Mouse (Mus musculus): ENCODE measurements around the gene Mylk4. TPM values are rescaled to one million over a fixed set of nuclear protein-coding genes. Genes with fewer than 3 reads are reported as not detected.

Mylk4 gene
- 0.05 and 0.08 TPM in 2 replicates for total RNA-seq (2014; rRNA removed)
- polyA plus RNA-seq (2015; fragmentation: Nextera tagmentation; extraction: Ambion mirVana) = 0.05 and 0.21 TPM in 2 replicates

DNA sequence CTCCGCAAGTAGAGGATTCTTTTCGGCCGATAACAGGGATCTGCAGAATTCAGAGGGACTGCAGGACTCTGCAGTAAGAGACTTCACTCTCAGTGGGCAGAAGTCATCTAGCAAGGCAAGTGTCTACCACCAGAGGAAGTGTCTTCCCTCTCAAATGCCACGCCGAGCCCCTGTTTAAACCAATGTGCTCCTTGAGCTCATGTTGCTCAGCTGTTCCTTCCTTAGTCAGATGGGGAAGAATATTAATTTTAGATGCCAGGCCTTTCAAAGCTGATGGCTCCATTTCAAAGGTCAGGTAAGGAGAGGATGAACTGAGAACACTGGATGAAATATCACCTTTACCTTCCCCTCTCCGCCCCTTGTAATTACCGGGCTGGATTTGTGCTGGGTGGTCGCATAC is at the start of gene Mylk4:
Mylk4 (minus strand) TSS at position 139 of the 400 bp plus-strand sequence.
- TF ChIP-seq CTCF (IDR thresholded peaks at IDR 0.05; ENCODE audit: low read depth) = no peak
- no peak within 1 kb of the TSS for H3K27ac ChIP-seq (ENCODE audit: low read depth, low read length)
- no peak within 1 kb of the TSS for H3K9ac ChIP-seq
- no peak for DNase-seq
- H3K27me3 ChIP-seq (ENCODE audit: insufficient read depth, low read length) = no peaks in the 10 kb centered on the region
- 87% methylated on average over 8 of the region's 8 CpGs for WGBS
- H3K36me3 ChIP-seq (ENCODE audit: insufficient read depth) = no peaks in the 10 kb centered on the region
- ATAC-seq = no peak
- H3K9me3 ChIP-seq (ENCODE audit: low read length) = no peaks in the 10 kb centered on the region
- H3K4me2 ChIP-seq (ENCODE audit: low read depth) = no peak within 1 kb of the TSS
- H3K4me1 ChIP-seq (ENCODE audit: insufficient read depth) = no peaks in the 10 kb centered on the region
- H3K4me3 ChIP-seq (ENCODE audit: low read depth, low read length) = no peak within 1 kb of the TSS

DNA sequence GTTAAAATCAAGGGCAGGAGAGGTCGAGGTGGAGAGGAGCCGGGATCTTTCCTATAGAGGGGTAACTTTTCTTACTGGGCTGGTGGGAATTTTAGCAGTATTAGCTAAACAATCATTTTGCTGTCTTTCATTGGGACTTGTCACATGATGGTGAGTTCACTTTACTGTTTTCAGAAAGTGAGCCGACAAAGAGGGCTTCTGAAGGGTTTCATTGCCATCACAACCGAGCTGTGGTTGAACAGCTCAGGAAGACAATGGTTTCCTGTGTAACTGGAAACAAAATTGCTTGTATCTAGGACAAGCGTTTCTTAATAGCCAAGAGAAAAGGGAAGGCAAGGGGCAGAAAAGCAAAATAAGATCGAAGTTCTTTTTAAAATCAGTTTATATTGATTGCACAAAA is 49.5 kb upstream of the Mylk4 start:
- DNase-seq = no peak

DNA sequence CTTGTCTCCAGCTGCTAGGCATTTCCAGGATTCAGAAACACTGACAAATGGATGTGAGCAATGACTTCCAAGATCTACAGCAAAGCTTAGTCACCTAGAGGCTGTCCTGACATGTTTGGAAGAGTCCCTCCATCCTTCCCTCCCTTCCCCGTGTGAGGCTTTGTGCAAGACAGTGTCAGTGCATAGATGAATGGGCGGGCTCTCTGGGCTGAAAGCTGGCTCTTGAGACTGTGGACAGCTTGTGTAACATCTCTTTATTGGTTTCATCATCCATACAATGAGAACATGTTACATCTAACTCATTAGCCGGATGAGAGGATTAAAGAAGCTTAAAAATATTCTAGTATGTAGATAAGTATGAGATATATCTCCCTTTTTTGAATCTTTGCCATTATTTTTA is 49.0 kb upstream of the Mylk4 start:
- H3K4me2 ChIP-seq (ENCODE audit: low read depth) = no peak overlapping the region
- no peaks in the 10 kb centered on the region for H3K36me3 ChIP-seq (ENCODE audit: insufficient read depth)
- WGBS = 68% methylated on average over 3 of the region's 3 CpGs
- no peak overlapping the region for H3K9ac ChIP-seq
- H3K4me3 ChIP-seq (ENCODE audit: low read depth, low read length) = no peak overlapping the region
- no peaks in the 10 kb centered on the region for H3K9me3 ChIP-seq (ENCODE audit: low read length)
- no peaks in the 10 kb centered on the region for H3K4me1 ChIP-seq (ENCODE audit: insufficient read depth)
- no peak overlapping the region for H3K27ac ChIP-seq (ENCODE audit: low read depth, low read length)
- H3K27me3 ChIP-seq (ENCODE audit: insufficient read depth, low read length) = no peaks in the 10 kb centered on the region
- ATAC-seq = no peak
- no peak for DNase-seq
- no peak for TF ChIP-seq CTCF (IDR thresholded peaks at IDR 0.05; ENCODE audit: low read depth)

More for the DNA sequence above, 49.5 kb upstream of the Mylk4 start:
- Histone ChIP-seq H3K9ac (no peak overlapping the region), H3K27me3 (ENCODE audit: insufficient read depth, low read length) (no peaks in the 10 kb centered on the region), H3K9me3 (ENCODE audit: low read length) (no peaks in the 10 kb centered on the region), H3K36me3 (ENCODE audit: insufficient read depth) (no peaks in the 10 kb centered on the region), H3K4me2 (ENCODE audit: low read depth) (no peak overlapping the region), H3K27ac (ENCODE audit: low read depth, low read length) (no peak overlapping the region), H3K4me1 (ENCODE audit: insufficient read depth) (no peaks in the 10 kb centered on the region), H3K4me3 (ENCODE audit: low read depth, low read length) (no peak overlapping the region)
- ATAC-seq = peak; percentile 27; the same call in 1 of the 2 replicates
- no peak for TF ChIP-seq CTCF (IDR thresholded peaks at IDR 0.05; ENCODE audit: low read depth)
- 51% methylated on average over 6 of the region's 6 CpGs for WGBS

- Histone ChIP-seq H3K4me3 (ENCODE audit: low read depth, low read length) (no peak overlapping the region), H3K9me3 (ENCODE audit: low read length) (no peaks in the 10 kb centered on the region), H3K36me3 (ENCODE audit: insufficient read depth) (no peaks in the 10 kb centered on the region), H3K9ac (no peak overlapping the region), H3K4me2 (ENCODE audit: low read depth) (no peak overlapping the region), H3K27ac (ENCODE audit: low read depth, low read length) (no peak overlapping the region), H3K4me1 (ENCODE audit: insufficient read depth) (no peaks in the 10 kb centered on the region), H3K27me3 (ENCODE audit: insufficient read depth, low read length) (no peaks in the 10 kb centered on the region)
- no peak for DNase-seq
- ATAC-seq = no peak
- WGBS = 79% methylated on average over 3 of the region's 3 CpGs
- no peak for TF ChIP-seq CTCF (IDR thresholded peaks at IDR 0.05; ENCODE audit: low read depth)
Measured at GRCm38 (mm10) chr13:32831505-32832273, 47.9 kb upstream of the Mylk4 start.

- H3K27ac ChIP-seq (ENCODE audit: low read depth, low read length) = no peak overlapping the region
- WGBS = 89% methylated on average over 4 of the region's 4 CpGs
- no peak for DNase-seq
Measured at GRCm38 (mm10) chr13:32828886-32829285, 45.1 kb upstream of the Mylk4 start.

GRCm38 (mm10) chr13:32827951-32828350 is 44.2 kb upstream of the Mylk4 start:
- H3K4me1 ChIP-seq (ENCODE audit: insufficient read depth) = no peaks in the 10 kb centered on the region
- no peak overlapping the region for H3K4me2 ChIP-seq (ENCODE audit: low read depth)
- no peaks in the 10 kb centered on the region for H3K9me3 ChIP-seq (ENCODE audit: low read length)
- H3K4me3 ChIP-seq (ENCODE audit: low read depth, low read length) = no peak overlapping the region
- H3K9ac ChIP-seq = no peak overlapping the region
- ATAC-seq (no peak), DNase-seq (peak; percentile 27)
- H3K27ac ChIP-seq (ENCODE audit: low read depth, low read length) = no peak overlapping the region
- peak; percentile 60 for TF ChIP-seq CTCF (IDR thresholded peaks at IDR 0.05; ENCODE audit: low read depth)
- 62% methylated on average over 4 of the region's 4 CpGs for WGBS
- H3K27me3 ChIP-seq (ENCODE audit: insufficient read depth, low read length) = no peaks in the 10 kb centered on the region
- 0 out of 2 replicates have a peak, but pooled peaks cover 3% of the 10 kb centered on the region for H3K36me3 ChIP-seq (ENCODE audit: insufficient read depth)

More at GRCm38 (mm10) chr13:32828886-32829285, 45.1 kb upstream of the Mylk4 start:
- Histone ChIP-seq H3K9me3 (ENCODE audit: low read length) (no peaks in the 10 kb centered on the region), H3K4me3 (ENCODE audit: low read depth, low read length) (no peak overlapping the region), H3K9ac (no peak overlapping the region), H3K4me1 (ENCODE audit: insufficient read depth) (no peaks in the 10 kb centered on the region), H3K27me3 (ENCODE audit: insufficient read depth, low read length) (no peaks in the 10 kb centered on the region), H3K4me2 (ENCODE audit: low read depth) (no peak overlapping the region), H3K36me3 (ENCODE audit: insufficient read depth) (0 out of 2 replicates have a peak, but pooled peaks cover 2% of the 10 kb centered on the region)
- TF ChIP-seq CTCF (IDR thresholded peaks at IDR 0.05; ENCODE audit: low read depth) = no peak
- ATAC-seq = no peak

DNA sequence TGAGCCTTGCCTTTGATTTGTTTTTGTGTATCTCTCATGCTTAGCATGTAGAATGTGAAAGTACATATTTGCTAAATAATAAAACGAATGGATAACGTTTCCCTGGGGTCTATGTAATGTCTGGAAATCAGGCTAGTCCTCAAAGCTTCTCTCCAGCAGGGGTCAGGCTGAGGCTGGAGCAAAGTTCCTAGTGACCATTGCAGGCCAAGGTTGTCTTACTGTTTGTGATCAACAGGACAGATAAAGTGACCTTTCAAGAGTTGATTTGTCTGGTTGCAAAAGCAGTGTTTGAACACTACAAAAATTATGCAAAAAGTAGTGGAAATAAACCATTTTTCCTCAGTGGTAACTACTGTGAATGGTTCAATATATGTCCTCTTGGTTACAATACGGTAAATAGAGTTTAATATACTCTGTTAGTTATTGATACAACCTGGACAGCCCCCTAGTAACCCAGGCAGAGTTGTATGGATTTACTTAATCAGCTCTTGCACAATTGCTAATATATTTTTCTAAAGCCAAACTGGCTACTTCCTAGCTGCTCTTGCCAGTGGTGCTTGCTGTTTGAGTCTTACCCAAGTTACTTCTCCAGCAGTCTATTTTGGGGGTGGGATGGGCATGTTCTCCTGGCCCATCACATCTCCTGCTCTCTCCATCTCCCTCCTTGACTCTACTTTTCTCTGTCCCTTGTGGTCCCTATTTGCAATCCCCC is 43.5 kb upstream of the Mylk4 start:
- TF ChIP-seq CTCF (IDR thresholded peaks at IDR 0.05; ENCODE audit: low read depth) = no peak; the same call in 1 of the 2 replicates
- no peak for ATAC-seq
- WGBS = 79% methylated on average over 3 of the region's 3 CpGs
- H3K4me3 ChIP-seq (ENCODE audit: low read depth, low read length) = no peak overlapping the region
- no peaks in the 10 kb centered on the region for H3K4me1 ChIP-seq (ENCODE audit: insufficient read depth)
- H3K36me3 ChIP-seq (ENCODE audit: insufficient read depth) = 0 out of 2 replicates have a peak, but pooled peaks cover 3% of the 10 kb centered on the region
- DNase-seq = no peak
- H3K27me3 ChIP-seq (ENCODE audit: insufficient read depth, low read length) = no peaks in the 10 kb centered on the region
- no peak overlapping the region for H3K4me2 ChIP-seq (ENCODE audit: low read depth)
- H3K27ac ChIP-seq (ENCODE audit: low read depth, low read length) = no peak overlapping the region
- no peaks in the 10 kb centered on the region for H3K9me3 ChIP-seq (ENCODE audit: low read length)
- H3K9ac ChIP-seq = no peak overlapping the region
